Mouse (Mus musculus): ENCODE measurements at regions not wholly inside any gene's neighbourhood (a gene's known extent, or its start where the extent isn't known, plus 50 kb on each side); places are given as distances from the start of the nearest gene placed in this dataset.

- no peak for DNase-seq
These were observed 91.5 kb upstream of the Parp11 start for GRCm38 (mm10) chr6:127355112-127355511.

- no peak for DNase-seq
These were observed 90.2 kb upstream of the Parp11 start for GRCm38 (mm10) chr6:127356442-127356841.

GRCm38 (mm10) chr6:127358805-127359204, 87.8 kb upstream of the Parp11 start:
- DNase-seq: no peak

GRCm38 (mm10) chr6:127359391-127359874, 87.2 kb upstream of the Parp11 start:
- DNase-seq: peak; percentile 17

- no peak for DNase-seq
These were observed 84.5 kb upstream of the Parp11 start for GRCm38 (mm10) chr6:127362166-127362565.

- DNase-seq: no peak
These were observed 83.5 kb upstream of the Parp11 start for GRCm38 (mm10) chr6:127362966-127363752.

- no peak for DNase-seq
These were observed 82.6 kb upstream of the Parp11 start for GRCm38 (mm10) chr6:127363871-127364590.

- DNase-seq: no peak
These were observed 82.0 kb upstream of the Parp11 start for GRCm38 (mm10) chr6:127364591-127365187.

GRCm38 (mm10) chr6:127365246-127365645, 81.4 kb upstream of the Parp11 start:
- no peak for DNase-seq

- no peak for DNase-seq
These were observed 81.0 kb upstream of the Parp11 start for GRCm38 (mm10) chr6:127365651-127366050.

- no peak for DNase-seq
These were observed 73.6 kb upstream of the Parp11 start for GRCm38 (mm10) chr6:127373052-127373451.

GRCm38 (mm10) chr6:127373797-127374463, 72.7 kb upstream of the Parp11 start:
- DNase-seq: no peak

GRCm38 (mm10) chr6:127374464-127375143, 72.0 kb upstream of the Parp11 start:
- no peak for DNase-seq

- no peak for DNase-seq
These were observed 71.5 kb upstream of the Parp11 start for GRCm38 (mm10) chr6:127375144-127375529.

- no peak for DNase-seq
These were observed 70.9 kb upstream of the Parp11 start for GRCm38 (mm10) chr6:127375711-127376199.

- DNase-seq: no peak
These were observed 67.9 kb upstream of the Parp11 start for GRCm38 (mm10) chr6:127378701-127379100.

- no peak for DNase-seq
These were observed 67.1 kb upstream of the Parp11 start for GRCm38 (mm10) chr6:127379511-127379910.

GRCm38 (mm10) chr6:127381148-127381888, 65.3 kb upstream of the Parp11 start:
- DNase-seq: no peak

- no peak for DNase-seq
These were observed 55.2 kb upstream of the Parp11 start for GRCm38 (mm10) chr6:127391258-127392011.

GRCm38 (mm10) chr6:127392012-127392798, 54.4 kb upstream of the Parp11 start:
- no peak for DNase-seq
